Mouse (Mus musculus) liver, embryonic 12.5 days (tissue): ENCODE measurements around the gene Adat3. TPM values are rescaled to one million over a fixed set of nuclear protein-coding genes. Genes with fewer than 3 reads are reported as not detected.

ENCODE experiments used
- microRNA-seq: library from miRNA; unstranded; fragments of <30 nt; microRNA quantifications from one replicate; pipeline ENCODE4, GENCODE M21; 2017
- polyA plus RNA-seq: library from polyadenylated mRNA; unstranded; fragments of >200 nt; fragmentation: Nextera tagmentation; extraction: Ambion mirVana; gene quantifications from 2 replicates; pipeline ENCODE4 v1.2.1, GENCODE M21; 2016

The Adat3 gene
- polyA plus RNA-seq, 1 experiment from 2014 or later = 7.4 TPM

Small RNA genes within 50 kb of the gene (microRNA-seq; reads per million reads assigned to microRNA genes)
- gene Mir6912 = not detected

Other genes starting within 250 kb of the Adat3 start
- gene Plk5, start 246.4 kb upstream of the Adat3 start, polyA plus RNA-seq = 0.06 and 0.10 TPM in 2 replicates
- gene Mex3d, start 215.2 kb upstream of the Adat3 start, polyA plus RNA-seq = 2.1 TPM in 2 replicates
- 134 and 140 TPM in 2 replicates for gene Mbd3, start 203.3 kb upstream of the Adat3 start, polyA plus RNA-seq
- gene Uqcr11, start 196.1 kb upstream of the Adat3 start, polyA plus RNA-seq = 594 and 628 TPM in 2 replicates
- 110 and 115 TPM in 2 replicates for gene Tcf3, start 169.2 kb upstream of the Adat3 start, polyA plus RNA-seq
- 0.29 and 0.33 TPM in 2 replicates for gene Onecut3, start 108.0 kb upstream of the Adat3 start, polyA plus RNA-seq
- gene Atp8b3, start 63.8 kb upstream of the Adat3 start, polyA plus RNA-seq = 0.02 and 0.08 TPM in 2 replicates
- gene Rexo1, start 41.3 kb upstream of the Adat3 start, polyA plus RNA-seq = 23.2 and 23.9 TPM in 2 replicates
- gene Klf16, start 25.6 kb upstream of the Adat3 start, polyA plus RNA-seq = 24.0 and 24.7 TPM in 2 replicates
- gene Abhd17a, start 12.5 kb upstream of the Adat3 start, polyA plus RNA-seq = 86.4 and 88.9 TPM in 2 replicates
- 63.3 and 65.2 TPM in 2 replicates for gene Scamp4, start within 50 bp of the Adat3 start, polyA plus RNA-seq
- gene Gm49322, start 3.1 kb downstream of the Adat3 start, polyA plus RNA-seq = 2.6 and 3.0 TPM in 2 replicates
- gene Csnk1g2, start 20.0 kb downstream of the Adat3 start, polyA plus RNA-seq = 106 TPM in 2 replicates
- gene Btbd2, start 54.2 kb downstream of the Adat3 start, polyA plus RNA-seq = 26.0 and 27.3 TPM in 2 replicates
- gene Mknk2, start 75.2 kb downstream of the Adat3 start, polyA plus RNA-seq = 124 and 125 TPM in 2 replicates
- 43.9 and 45.3 TPM in 2 replicates for gene Mob3a, start 99.1 kb downstream of the Adat3 start, polyA plus RNA-seq
- gene Izumo4, start 99.3 kb downstream of the Adat3 start, polyA plus RNA-seq = 10.1 and 10.6 TPM in 2 replicates
- 36.5 and 38.2 TPM in 2 replicates for gene Ap3d1, start 139.4 kb downstream of the Adat3 start, polyA plus RNA-seq
- 15.7 TPM in 2 replicates for gene Dot1l, start 152.3 kb downstream of the Adat3 start, polyA plus RNA-seq
- gene Sf3a2, start 195.3 kb downstream of the Adat3 start, polyA plus RNA-seq = 53.5 and 54.1 TPM in 2 replicates
- gene Plekhj1, start 195.7 kb downstream of the Adat3 start, polyA plus RNA-seq = 134 and 137 TPM in 2 replicates
- gene Amh, start 202.4 kb downstream of the Adat3 start, polyA plus RNA-seq = 0.07 TPM in 1 of 2 replicates, not detected in the other
- gene Jsrp1, start 210.6 kb downstream of the Adat3 start, polyA plus RNA-seq = 0.18 and 0.46 TPM in 2 replicates
- gene Oaz1, start 223.8 kb downstream of the Adat3 start, polyA plus RNA-seq = 1,528 and 1,635 TPM in 2 replicates
- not detected in 2 replicates for gene Lingo3, start 241.2 kb downstream of the Adat3 start, polyA plus RNA-seq